Mouse (Mus musculus): ENCODE measurements around the gene Lrrc8a.

Lrrc8a gene

DNA sequence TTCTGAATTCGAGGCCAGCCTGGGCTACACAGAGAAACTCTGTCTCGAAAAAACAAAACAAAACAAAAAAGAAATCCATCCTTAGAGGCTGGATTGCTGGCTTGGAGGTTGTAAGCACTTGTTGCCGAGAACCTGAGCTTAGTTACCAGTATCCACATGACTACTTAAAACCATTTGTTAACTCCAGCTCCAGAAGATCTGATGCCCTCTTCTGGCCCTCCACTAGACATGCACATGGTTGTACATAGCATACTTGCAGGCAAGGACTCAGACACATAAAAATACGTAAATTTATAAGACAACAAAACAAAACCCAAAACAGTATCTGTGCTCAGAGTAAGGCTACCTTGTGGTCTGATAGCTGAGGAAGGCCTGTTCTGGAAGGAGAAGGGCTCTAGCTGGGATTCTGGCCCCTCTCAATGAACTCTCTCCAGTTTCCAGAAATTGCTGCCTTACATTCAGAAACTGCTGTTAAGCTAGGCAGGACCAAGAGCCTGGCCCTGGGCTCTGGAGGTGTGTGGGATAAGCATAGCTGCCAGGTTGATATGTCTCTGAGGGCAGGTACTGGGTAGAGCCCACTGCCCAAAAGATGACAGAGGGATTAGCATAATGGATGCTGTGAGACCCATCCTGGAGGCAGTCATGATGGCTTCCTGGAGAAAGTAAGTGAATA, 23.7 kb downstream of the Lrrc8a start:
- DNase-seq (ENCODE audit: low spot score in 2 of 2): no peak

DNA sequence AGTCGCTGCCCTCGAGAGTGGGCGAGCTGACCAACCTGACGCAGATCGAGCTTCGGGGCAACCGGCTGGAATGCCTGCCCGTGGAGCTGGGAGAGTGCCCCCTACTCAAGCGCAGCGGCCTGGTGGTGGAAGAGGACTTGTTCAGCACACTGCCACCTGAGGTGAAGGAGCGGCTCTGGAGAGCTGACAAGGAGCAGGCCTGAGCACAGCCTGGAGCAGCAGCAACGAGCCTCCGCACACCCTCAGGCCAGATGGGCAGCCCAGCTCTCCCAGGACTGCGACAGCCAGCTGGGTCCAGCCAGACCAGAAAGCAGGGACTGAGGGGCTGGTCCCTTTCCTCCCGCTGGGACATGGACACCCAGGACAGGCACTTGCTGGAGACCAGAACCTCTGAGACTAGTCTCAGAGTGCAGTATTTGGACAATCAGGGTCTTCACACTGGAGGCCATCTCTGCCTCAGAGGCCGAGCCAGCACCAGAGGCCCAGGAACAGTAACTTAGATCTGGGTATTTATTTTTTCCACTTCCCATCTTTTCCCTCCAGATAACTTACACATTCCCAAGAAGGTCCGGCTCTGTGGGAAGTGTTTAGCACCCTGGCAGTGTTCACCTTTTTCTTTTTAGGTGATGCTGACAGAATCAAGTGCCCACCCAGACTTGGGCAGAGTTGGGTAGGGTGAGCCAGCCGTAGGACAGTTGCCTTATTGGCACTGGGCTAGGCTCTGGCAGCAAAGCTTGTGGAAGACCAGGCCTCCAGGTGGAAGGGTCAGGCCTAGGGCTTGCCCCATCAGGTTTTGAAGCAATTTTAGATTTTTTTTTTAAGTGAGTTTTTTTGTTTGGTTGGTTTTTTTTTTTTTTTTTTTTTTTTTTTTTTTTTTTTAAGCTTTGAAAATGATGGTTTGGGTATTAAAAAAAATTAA, 24.7 kb downstream of the Lrrc8a start:
- no peak for DNase-seq (ENCODE audit: low spot score in 2 of 2)

- DNase-seq (ENCODE audit: low spot score in 2 of 2): no peak
Measured at GRCm38 (mm10) chr2:30262840-30263441, 25.4 kb downstream of the Lrrc8a start.

DNA sequence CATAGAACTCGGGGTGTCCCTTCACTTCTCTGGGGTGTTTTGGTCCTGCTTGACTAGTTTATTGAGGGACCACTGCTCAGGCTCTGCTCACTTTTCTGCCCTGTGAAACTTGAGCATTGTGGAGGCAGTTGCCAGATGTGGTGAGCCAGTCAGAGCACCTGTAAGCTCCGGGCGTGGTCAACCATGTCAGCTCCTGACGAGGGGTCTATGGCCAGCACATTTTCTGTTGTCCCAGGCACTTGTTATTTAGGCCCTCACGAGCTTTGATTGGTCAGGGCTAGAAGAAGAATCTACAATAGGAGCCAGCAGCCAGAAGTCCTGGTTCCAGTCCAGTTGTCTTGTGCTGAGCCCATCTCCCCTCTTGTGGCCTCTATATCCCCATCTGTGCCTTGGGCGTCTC, 26.3 kb downstream of the Lrrc8a start:
- no peak for DNase-seq (ENCODE audit: low spot score in 2 of 2)

GRCm38 (mm10) chr2:30264671-30265519, 27.4 kb downstream of the Lrrc8a start:
- DNase-seq (ENCODE audit: low spot score in 2 of 2): no peak

GRCm38 (mm10) chr2:30265767-30266253, 28.3 kb downstream of the Lrrc8a start, which contains the start of gene Phyhd1:
Phyhd1 (plus strand) TSS chr2:30266203.
- no peak for DNase-seq (ENCODE audit: low spot score in 2 of 2)

GRCm38 (mm10) chr2:30266392-30266941, 29.0 kb downstream of the Lrrc8a start:
- no peak for DNase-seq (ENCODE audit: low spot score in 2 of 2)

DNA sequence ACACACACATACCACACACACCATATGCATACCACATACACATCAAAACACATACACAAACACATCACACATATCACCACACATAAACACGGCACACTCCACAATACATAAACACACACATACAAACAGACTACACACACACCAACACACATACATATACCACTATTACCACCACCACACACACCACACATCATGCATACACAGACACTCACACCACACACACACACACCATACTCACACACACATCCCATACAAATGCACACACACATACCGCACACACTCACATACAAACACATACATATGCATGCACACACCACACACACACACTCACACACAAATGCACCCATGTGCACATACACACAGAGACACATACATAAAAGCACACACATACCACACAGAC, 30.0 kb downstream of the Lrrc8a start:
- DNase-seq (ENCODE audit: low spot score in 2 of 2): no peak

- DNase-seq (ENCODE audit: low spot score in 2 of 2): no peak
Measured at GRCm38 (mm10) chr2:30268371-30268770, 30.9 kb downstream of the Lrrc8a start.

GRCm38 (mm10) chr2:30269241-30269990, 31.9 kb downstream of the Lrrc8a start:
- DNase-seq (ENCODE audit: low spot score in 2 of 2): peak; percentile 37 to 41

DNA sequence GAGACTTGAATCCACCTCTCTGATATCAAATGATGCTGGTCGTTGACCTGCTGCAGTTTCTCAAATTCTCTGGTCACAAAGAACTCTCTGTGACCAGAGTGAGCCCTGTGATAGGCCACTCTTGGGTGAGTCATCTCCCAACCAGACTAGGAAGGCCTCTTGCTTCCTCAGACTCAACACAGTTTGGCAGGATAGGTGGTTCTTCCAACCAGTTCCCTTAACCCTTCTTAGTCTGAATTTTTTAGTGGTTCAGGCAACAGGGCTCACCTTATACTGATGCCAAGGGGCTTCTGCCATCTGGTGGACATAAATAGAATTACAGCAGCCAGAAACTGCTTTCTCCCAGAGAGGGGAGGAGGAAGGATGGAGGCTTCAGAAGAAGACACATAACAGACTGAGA, 32.6 kb downstream of the Lrrc8a start:
- peak; percentile 59 to 64 for DNase-seq (ENCODE audit: low spot score in 2 of 2)

DNA sequence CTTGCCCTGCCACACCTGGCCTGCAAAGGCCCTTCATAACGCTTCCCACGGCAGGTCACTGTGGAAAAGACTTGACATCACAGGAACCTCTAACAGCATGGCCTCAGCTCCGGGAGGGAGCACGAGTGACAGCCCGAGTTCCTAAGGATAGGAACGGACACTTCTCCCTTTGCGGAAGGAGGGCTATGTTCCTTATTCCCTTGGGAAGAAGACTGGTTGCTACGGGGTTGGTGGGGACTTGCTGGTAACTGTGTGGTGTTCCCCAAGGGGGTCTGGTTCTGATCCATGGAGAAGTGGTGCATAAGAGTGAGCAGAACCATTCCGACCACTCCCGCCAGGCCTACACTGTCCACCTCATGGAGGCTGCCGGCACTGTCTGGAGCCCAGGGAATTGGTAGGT, 43.2 kb downstream of the Lrrc8a start, which contains the start of gene Gm28038:
Gene Gm28038, plus strand, starts transcription at position 301 of the 400 bp plus-strand sequence.
- no peak for DNase-seq (ENCODE audit: low spot score in 2 of 2)

- no peak for DNase-seq (ENCODE audit: low spot score in 2 of 2)
Measured at GRCm38 (mm10) chr2:30281651-30282050, 44.1 kb downstream of the Lrrc8a start.

DNA sequence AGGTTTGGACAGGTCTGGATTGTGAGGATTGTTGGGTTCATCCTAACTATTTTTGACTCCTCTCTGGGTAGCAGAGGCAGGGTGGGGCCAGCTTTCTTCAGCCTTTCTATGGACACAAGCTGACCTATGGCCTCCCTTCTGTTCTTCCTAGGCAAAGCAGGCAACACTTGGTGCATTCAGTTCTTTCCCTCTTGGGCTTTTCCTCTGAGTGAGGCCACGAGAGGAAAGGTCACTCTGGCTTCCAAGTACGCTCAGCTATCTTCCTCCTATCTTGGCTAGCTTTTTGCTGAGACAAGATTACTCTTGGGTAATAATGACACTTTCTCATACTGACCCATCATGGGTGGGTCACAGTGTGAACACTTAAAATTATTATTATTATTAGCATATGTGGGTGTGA, 45.7 kb downstream of the Lrrc8a start:
- no peak for DNase-seq (ENCODE audit: low spot score in 2 of 2)

GRCm38 (mm10) chr2:30285004-30285403, 47.5 kb downstream of the Lrrc8a start:
- DNase-seq (ENCODE audit: low spot score in 2 of 2): no peak

DNA sequence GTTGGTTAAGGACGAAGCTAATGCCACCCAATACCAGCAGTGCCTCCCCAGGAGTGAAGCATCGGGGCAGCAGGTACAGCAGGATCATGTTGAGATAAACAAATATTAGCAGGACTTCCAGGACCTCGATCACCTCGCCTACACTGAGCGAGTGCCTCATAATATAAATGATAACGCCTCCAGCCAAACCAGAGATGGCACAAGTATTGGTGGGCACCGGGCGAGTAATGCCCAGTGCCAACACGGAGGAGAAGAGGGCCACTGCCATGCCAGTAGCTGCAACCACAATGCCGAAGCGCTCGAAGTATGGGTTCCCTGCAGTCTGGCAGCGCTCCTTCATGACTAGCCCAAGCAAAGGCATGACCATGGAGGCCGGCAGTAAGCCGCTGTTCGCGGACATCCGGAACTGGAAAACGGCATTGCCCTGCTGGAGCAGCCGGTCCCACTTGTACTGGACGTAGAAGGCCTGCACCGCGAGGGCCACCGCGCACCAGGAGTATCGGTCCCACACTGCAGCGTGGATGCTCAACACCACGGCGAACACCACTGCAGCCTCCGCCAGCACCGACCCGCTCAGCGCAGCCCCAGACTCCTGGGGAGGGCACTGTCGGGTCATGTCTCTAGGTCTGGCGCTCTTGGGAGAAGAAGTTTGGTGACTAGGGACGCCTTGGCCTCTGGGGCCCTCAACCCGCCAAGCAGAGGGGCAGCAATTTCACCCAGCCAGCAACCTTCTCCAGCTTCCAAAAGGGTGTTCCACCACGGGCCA, 48.1 kb downstream of the Lrrc8a start:
- DNase-seq (ENCODE audit: low spot score in 2 of 2): no peak

DNA sequence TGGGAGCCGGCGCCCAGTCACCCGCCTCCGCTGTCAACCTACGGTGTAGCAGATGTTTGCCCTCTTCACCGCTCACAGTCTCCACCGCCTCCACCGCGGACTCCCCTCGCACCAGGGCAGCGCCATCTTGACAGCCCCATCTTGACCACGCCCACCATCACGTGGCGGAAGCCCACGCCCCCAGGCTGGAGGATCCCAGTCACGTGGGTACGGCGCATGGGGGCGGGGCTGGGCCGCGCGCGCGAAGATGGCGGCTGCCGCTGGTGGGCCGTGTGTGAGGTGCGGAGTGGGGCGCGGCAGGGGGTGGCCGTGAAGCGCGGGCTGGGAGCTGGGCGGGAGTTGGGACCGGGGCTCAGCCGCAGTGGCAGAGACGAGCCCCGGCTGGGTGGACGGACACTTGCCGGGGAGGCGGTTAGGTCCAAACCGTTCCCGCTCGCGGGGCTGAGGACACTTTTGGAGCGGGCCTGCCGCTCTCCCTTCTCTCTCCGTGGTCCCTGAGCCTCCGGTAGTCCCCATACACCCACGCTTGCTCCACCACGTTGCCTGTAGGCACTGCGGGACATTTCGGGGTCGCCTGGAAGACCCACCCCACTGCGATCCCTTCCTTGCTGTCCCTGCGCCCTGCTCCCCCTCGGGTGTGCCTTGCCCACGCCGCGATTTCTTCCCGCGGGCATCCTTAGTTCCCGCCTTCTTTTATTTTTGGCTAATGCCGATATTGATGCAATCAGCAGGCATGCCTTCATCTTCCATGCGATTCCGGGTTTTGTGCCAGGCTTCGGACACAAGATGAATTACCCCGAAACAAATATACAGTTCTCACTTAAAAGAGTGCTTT, 48.9 kb downstream of the Lrrc8a start, which contains the start of the genes Dolk and Nup188:
Gene Dolk, minus strand, starts transcription at position 143 of the 835 bp plus-strand sequence.
Gene Nup188, plus strand, starts transcription at position 206 of the 835 bp plus-strand sequence.
- peak; percentile 94 to 95 for DNase-seq (ENCODE audit: low spot score in 2 of 2)

- no peak for DNase-seq (ENCODE audit: low spot score in 2 of 2)
Measured at GRCm38 (mm10) chr2:30287027-30287373, 49.5 kb downstream of the Lrrc8a start.
